Mouse (Mus musculus) cerebellum, adult 18-20 months (tissue): ENCODE results near the gene Irx1.

Experiments
- DNase-seq, 2 experiments: peaks; one replicate each; pipeline ENCODE4 v3.0.0; 2021

Irx1 gene

GRCm38 (mm10) chr13:71963356-71964351 lies at the start of gene Irx1:
Gene Irx1, minus strand, starts transcription at chr13:71963723.
- DNase-seq, result no peak

GRCm38 (mm10) chr13:71979932-71980655 lies 16.6 kb upstream of the Irx1 start:
- no peak for DNase-seq

GRCm38 (mm10) chr13:71975753-71976152 lies 12.2 kb upstream of the Irx1 start:
- DNase-seq, result no peak

GRCm38 (mm10) chr13:71968286-71968685 lies 4.8 kb upstream of the Irx1 start:
- DNase-seq, result no peak

GRCm38 (mm10) chr13:71967341-71968250 lies 4.1 kb upstream of the Irx1 start:
- DNase-seq, result no peak

- no peak for DNase-seq
Observed at GRCm38 (mm10) chr13:71966631-71967030, 3.1 kb upstream of the Irx1 start.

GRCm38 (mm10) chr13:71964366-71964765 lies 843 bp upstream of the Irx1 start:
- no peak for DNase-seq

- DNase-seq, result no peak
Observed at GRCm38 (mm10) chr13:71962661-71963355, 715 bp downstream of the Irx1 start.

GRCm38 (mm10) chr13:71961891-71962660 lies 1.4 kb downstream of the Irx1 start:
- DNase-seq, result no peak

- no peak for DNase-seq
Observed at GRCm38 (mm10) chr13:71960846-71961735, 2.4 kb downstream of the Irx1 start.

GRCm38 (mm10) chr13:71960277-71960672 lies 3.2 kb downstream of the Irx1 start:
- DNase-seq, result no peak

- no peak for DNase-seq
Observed at GRCm38 (mm10) chr13:71959361-71960276, 3.9 kb downstream of the Irx1 start.

- DNase-seq, result no peak
Observed at GRCm38 (mm10) chr13:71958651-71959050, 4.9 kb downstream of the Irx1 start.

GRCm38 (mm10) chr13:71957811-71958351 lies 5.6 kb downstream of the Irx1 start:
- DNase-seq, result no peak

GRCm38 (mm10) chr13:71957147-71957546 lies 6.4 kb downstream of the Irx1 start:
- DNase-seq, result no peak

GRCm38 (mm10) chr13:71956481-71956880 lies 7.0 kb downstream of the Irx1 start:
- DNase-seq, result no peak

- no peak for DNase-seq
Observed at GRCm38 (mm10) chr13:71951966-71952365, 11.6 kb downstream of the Irx1 start.

- DNase-seq, result no peak
Observed at GRCm38 (mm10) chr13:71949859-71950258, 13.7 kb downstream of the Irx1 start.

GRCm38 (mm10) chr13:71910361-71910760 lies 53.2 kb downstream of the Irx1 start:
- DNase-seq, result no peak
